Mouse (Mus musculus) heart, postnatal 10 days (tissue): Measurements from ENCODE around the gene Gm20388. TPM values are rescaled to one million over a fixed set of nuclear protein-coding genes. Genes with fewer than 3 reads are reported as not detected.

ENCODE experiments used
- DNase-seq, 2 experiments: peaks; one replicate each; pipeline ENCODE4 v3.0.0; 2021
- intact Hi-C: fragments of 180-260 bp; cut with DNase I; formaldehyde crosslinking; loops from one replicate; pipeline ENCODE4 v1.15.1; 2025
- total RNA-seq, 2 experiments: library from RNA; stranded (reverse); gene quantifications; 2 replicates each; pipeline ENCODE4 v1.2.3; 2021

Gene Gm20388
- total RNA-seq, 2 experiments from 2014 or later: 2.0 to 2.2 TPM

- intact Hi-C loops: no loop called here
- no peak for DNase-seq
These were observed 1978.7 kb downstream of the Gm20388 start for GRCm38 (mm10) chr8:121889317-121889716.

- no peak for DNase-seq
- intact Hi-C loops: no loop called here
These were observed 1979.5 kb downstream of the Gm20388 start for GRCm38 (mm10) chr8:121889810-121890785.

- intact Hi-C loops: no loop called here
- no peak for DNase-seq
These were observed 1982.2 kb downstream of the Gm20388 start for GRCm38 (mm10) chr8:121892875-121893274.

- peak in 1 of 2 experiments; percentile 41 for DNase-seq
- intact Hi-C loops: no loop called here
These were observed 1985.3 kb downstream of the Gm20388 start for GRCm38 (mm10) chr8:121895910-121896309.

- intact Hi-C loops: no loop called here
- no peak for DNase-seq
These were observed 1986.0 kb downstream of the Gm20388 start for GRCm38 (mm10) chr8:121896476-121897145.

- intact Hi-C loops: no loop called here
- DNase-seq: no peak
These were observed 1986.6 kb downstream of the Gm20388 start for GRCm38 (mm10) chr8:121897205-121897604.

GRCm38 (mm10) chr8:121897871-121898381, 1987.3 kb downstream of the Gm20388 start:
- intact Hi-C loops: no loop called here
- peak; percentile 46 to 51 for DNase-seq

- DNase-seq: peak; percentile 78 to 80
- intact Hi-C loops: no loop called here
These were observed 1987.8 kb downstream of the Gm20388 start for GRCm38 (mm10) chr8:121898401-121898931.

- DNase-seq: no peak
- intact Hi-C loops: no loop called here
These were observed 1988.8 kb downstream of the Gm20388 start for GRCm38 (mm10) chr8:121899180-121900044.

- DNase-seq: peak; percentile 46 to 50
- intact Hi-C loops: no loop called here
These were observed 1991.0 kb downstream of the Gm20388 start for GRCm38 (mm10) chr8:121901498-121902236.

GRCm38 (mm10) chr8:121903977-121904376, 1993.3 kb downstream of the Gm20388 start:
- intact Hi-C loops: no loop called here
- no peak for DNase-seq

GRCm38 (mm10) chr8:121904999-121905398, 1994.4 kb downstream of the Gm20388 start:
- intact Hi-C loops: no loop called here
- DNase-seq: no peak

- intact Hi-C loops: no loop called here
- no peak for DNase-seq
These were observed 1994.8 kb downstream of the Gm20388 start for GRCm38 (mm10) chr8:121905420-121905819.

GRCm38 (mm10) chr8:121905864-121906263, 1995.2 kb downstream of the Gm20388 start:
- no peak for DNase-seq
- intact Hi-C loops: no loop called here

GRCm38 (mm10) chr8:121906542-121907512, 1996.2 kb downstream of the Gm20388 start:
- peak; percentile 27 to 48 for DNase-seq
- intact Hi-C loops: no loop called here

- DNase-seq: peak; percentile 97
- intact Hi-C loops: loop anchor here (2.0 kb wide), 1 partner anchor 17 kb away; no protein-coding TSS in a partner anchor
These were observed 1997.1 kb downstream of the Gm20388 start, which contains the start of gene Slc7a5 for GRCm38 (mm10) chr8:121907587-121908248. Gene Slc7a5 (minus strand): TSS chr8:121907694.

GRCm38 (mm10) chr8:121908378-121909147, 1997.9 kb downstream of the Gm20388 start:
- intact Hi-C loops: loop anchor here (1.0 to 2.0 kb wide), 3 partner anchors 16 to 58 kb away; no protein-coding TSS in a partner anchor
- no peak for DNase-seq
